Mouse (Mus musculus) neural tube, embryonic 15.5 days (tissue): ENCODE measurements around the gene Obp2a. TPM values are rescaled to one million over a fixed set of nuclear protein-coding genes. Genes with fewer than 3 reads are reported as not detected.
"Not testable (repeated sequence)": the region's sequence is repeated elsewhere in the genome, so short reads cannot be mapped to it uniquely, and the experiment has no call there.

Experiments used
- ATAC-seq: fragments of 200-750 bp; cut with Nextera tagmentation; 2 replicates; pipeline ENCODE4 v1.8.0; 2017; ENCODE audit warnings: mild to moderate bottlenecking, moderate TSS enrichment, moderate library complexity; ENCODE audit not compliant: low FRiP score
- H3K27ac ChIP-seq: fragments of 300-500 bp; sonication (generic); replicated peaks from 2 replicates; pipeline ENCODE4 v1.5.1; 2015; ENCODE audit warnings: mild to moderate bottlenecking, inconsistent platforms
- H3K27me3 ChIP-seq: fragments of 300-500 bp; sonication (generic); replicated peaks from 2 replicates; pipeline ENCODE4 v1.6.1; 2015; ENCODE audit warnings: inconsistent platforms
- H3K36me3 ChIP-seq: fragments of 300-500 bp; sonication (generic); 2 replicates; pipeline ENCODE4 v1.6.1; 2015; ENCODE audit warnings: inconsistent platforms
- H3K4me1 ChIP-seq: fragments of 300-500 bp; sonication (generic); 2 replicates; pipeline ENCODE4 v1.6.1; 2015; ENCODE audit warnings: inconsistent platforms
- H3K4me2 ChIP-seq: fragments of 300-500 bp; sonication (generic); 2 replicates; pipeline ENCODE4 v1.6.1; 2015; ENCODE audit warnings: inconsistent platforms, mild to moderate bottlenecking, moderate library complexity
- H3K4me3 ChIP-seq: fragments of 300-500 bp; sonication (generic); replicated peaks from 2 replicates; pipeline ENCODE4 v1.5.1; 2015; ENCODE audit warnings: mild to moderate bottlenecking, inconsistent platforms
- H3K9ac ChIP-seq: fragments of 300-500 bp; sonication (generic); replicated peaks from 2 replicates; pipeline ENCODE4 v1.6.1; 2015; ENCODE audit warnings: mild to moderate bottlenecking, inconsistent platforms
- H3K9me3 ChIP-seq: fragments of 300-500 bp; sonication (generic); replicated peaks from 2 replicates; pipeline ENCODE4 v1.6.1; 2016; ENCODE audit warnings: inconsistent platforms
- WGBS: fragments of 180-500 bp; shearing (Covaris S2); methylation state at CpG from one replicate; pipeline ENCODE4 v1.1.7; 2015; ENCODE audit warnings: mixed read lengths; 5-methylcytosine and 5-hydroxymethylcytosine counted together
- polyA plus RNA-seq: library from polyadenylated mRNA; unstranded; fragments of >200 nt; fragmentation: Nextera tagmentation; extraction: Ambion mirVana; gene quantifications from 2 replicates; pipeline ENCODE4 v1.2.1, GENCODE M21; 2015

Gene Obp2a
- not detected in 2 replicates for polyA plus RNA-seq

GRCm38 (mm10) chr2:25699743-25700142, at the start of gene Obp2a:
Gene Obp2a (plus strand): TSS chr2:25700043.
- not testable (repeated sequence) for H3K27ac ChIP-seq, H3K27me3 ChIP-seq, H3K9me3 ChIP-seq, H3K4me2 ChIP-seq, ATAC-seq, H3K36me3 ChIP-seq, H3K4me1 ChIP-seq, H3K9ac ChIP-seq, H3K4me3 ChIP-seq
- 90% methylated on average over 3 of the region's 3 CpGs for WGBS

- H3K4me3 ChIP-seq: no peak within 1 kb of the TSS
- H3K9me3 ChIP-seq: no peaks in the 10 kb centered on the region
- H3K27me3 ChIP-seq: no peaks in the 10 kb centered on the region
- H3K36me3 ChIP-seq: no peaks in the 10 kb centered on the region
- no peak for ATAC-seq
- H3K4me2 ChIP-seq: no peak within 1 kb of the TSS
- no peak within 1 kb of the TSS for H3K27ac ChIP-seq
- H3K9ac ChIP-seq: no peak within 1 kb of the TSS
- no peaks in the 10 kb centered on the region for H3K4me1 ChIP-seq
- WGBS: 89% methylated on average over 2 of the region's 2 CpGs
Measured at GRCm38 (mm10) chr2:25652902-25653301, 46.9 kb upstream of the Obp2a start, which contains the start of gene Lcn8. Gene Lcn8 (plus strand): TSS chr2:25653120.

- Histone ChIP-seq H3K27ac (no peak overlapping the region), H3K4me3 (no peak overlapping the region), H3K9me3 (no peaks in the 10 kb centered on the region), H3K4me1 (no peaks in the 10 kb centered on the region), H3K9ac (no peak overlapping the region), H3K36me3 (no peaks in the 10 kb centered on the region), H3K27me3 (no peaks in the 10 kb centered on the region), H3K4me2 (no peak overlapping the region)
- 65% methylated on average over 1 of the region's 1 CpGs for WGBS
- no peak for ATAC-seq
Measured at GRCm38 (mm10) chr2:25654502-25654901, 45.3 kb upstream of the Obp2a start.

GRCm38 (mm10) chr2:25656691-25657090, 43.2 kb upstream of the Obp2a start:
- H3K36me3 ChIP-seq: no peaks in the 10 kb centered on the region
- no peak overlapping the region for H3K4me2 ChIP-seq
- H3K27ac ChIP-seq: no peak overlapping the region
- H3K27me3 ChIP-seq: no peaks in the 10 kb centered on the region
- H3K9ac ChIP-seq: no peak overlapping the region
- H3K4me3 ChIP-seq: no peak overlapping the region
- 87% methylated on average over 4 of the region's 4 CpGs for WGBS
- no peaks in the 10 kb centered on the region for H3K4me1 ChIP-seq
- H3K9me3 ChIP-seq: no peaks in the 10 kb centered on the region
- no peak for ATAC-seq

GRCm38 (mm10) chr2:25657246-25657645, 42.6 kb upstream of the Obp2a start:
- H3K9ac ChIP-seq: no peak overlapping the region
- no peaks in the 10 kb centered on the region for H3K4me1 ChIP-seq
- H3K27me3 ChIP-seq: no peaks in the 10 kb centered on the region
- WGBS: 87% methylated on average over 4 of the region's 4 CpGs
- H3K4me3 ChIP-seq: no peak overlapping the region
- no peaks in the 10 kb centered on the region for H3K9me3 ChIP-seq
- no peaks in the 10 kb centered on the region for H3K36me3 ChIP-seq
- no peak overlapping the region for H3K27ac ChIP-seq
- no peak for ATAC-seq
- H3K4me2 ChIP-seq: no peak overlapping the region

- H3K9me3 ChIP-seq: no peaks in the 10 kb centered on the region
- no peak within 1 kb of the TSS for H3K27ac ChIP-seq
- H3K4me3 ChIP-seq: no peak within 1 kb of the TSS
- no peak within 1 kb of the TSS for H3K9ac ChIP-seq
- no peaks in the 10 kb centered on the region for H3K4me1 ChIP-seq
- no peak within 1 kb of the TSS for H3K4me2 ChIP-seq
- no peaks in the 10 kb centered on the region for H3K36me3 ChIP-seq
- ATAC-seq: no peak
- H3K27me3 ChIP-seq: no peaks in the 10 kb centered on the region
Measured at GRCm38 (mm10) chr2:25657652-25658051, 42.2 kb upstream of the Obp2a start, which contains the start of gene Lcn5. Gene Lcn5 (plus strand): TSS chr2:25657952.

GRCm38 (mm10) chr2:25660279-25660678, 39.6 kb upstream of the Obp2a start:
- Histone ChIP-seq H3K4me1 (no peaks in the 10 kb centered on the region), H3K36me3 (no peaks in the 10 kb centered on the region), H3K27me3 (no peaks in the 10 kb centered on the region), H3K9me3 (no peaks in the 10 kb centered on the region), H3K27ac (no peak overlapping the region), H3K9ac (no peak overlapping the region), H3K4me3 (no peak overlapping the region), H3K4me2 (no peak overlapping the region)
- WGBS: 86% methylated on average over 8 of the region's 8 CpGs
- no peak for ATAC-seq

GRCm38 (mm10) chr2:25661245-25661970, 38.4 kb upstream of the Obp2a start:
- no peak for ATAC-seq
- Histone ChIP-seq H3K4me3 (no peak overlapping the region), H3K9ac (no peak overlapping the region), H3K9me3 (no peaks in the 10 kb centered on the region), H3K27me3 (no peaks in the 10 kb centered on the region), H3K36me3 (no peaks in the 10 kb centered on the region), H3K4me2 (no peak overlapping the region), H3K4me1 (no peaks in the 10 kb centered on the region), H3K27ac (no peak overlapping the region)
- WGBS: 84% methylated on average over 6 of the region's 6 CpGs

- Histone ChIP-seq H3K9me3 (no peaks in the 10 kb centered on the region), H3K4me1 (no peaks in the 10 kb centered on the region), H3K4me3 (no peak overlapping the region), H3K9ac (no peak overlapping the region), H3K4me2 (no peak overlapping the region), H3K27ac (no peak overlapping the region), H3K27me3 (no peaks in the 10 kb centered on the region), H3K36me3 (no peaks in the 10 kb centered on the region)
- WGBS: 66% methylated on average over 1 of the region's 1 CpGs
- no peak for ATAC-seq
Measured at GRCm38 (mm10) chr2:25663511-25663910, 36.3 kb upstream of the Obp2a start.

GRCm38 (mm10) chr2:25664125-25664524, 35.7 kb upstream of the Obp2a start:
- WGBS: 90% methylated on average over 5 of the region's 5 CpGs
- no peaks in the 10 kb centered on the region for H3K27me3 ChIP-seq
- H3K4me2 ChIP-seq: no peak overlapping the region
- no peaks in the 10 kb centered on the region for H3K36me3 ChIP-seq
- H3K27ac ChIP-seq: no peak overlapping the region
- H3K9ac ChIP-seq: no peak overlapping the region
- H3K9me3 ChIP-seq: no peaks in the 10 kb centered on the region
- H3K4me3 ChIP-seq: no peak overlapping the region
- ATAC-seq: no peak
- no peaks in the 10 kb centered on the region for H3K4me1 ChIP-seq

GRCm38 (mm10) chr2:25666516-25666915, 33.3 kb upstream of the Obp2a start:
- no peaks in the 10 kb centered on the region for H3K9me3 ChIP-seq
- H3K27ac ChIP-seq: no peak overlapping the region
- no peak overlapping the region for H3K9ac ChIP-seq
- H3K27me3 ChIP-seq: no peaks in the 10 kb centered on the region
- H3K4me3 ChIP-seq: no peak overlapping the region
- no peaks in the 10 kb centered on the region for H3K36me3 ChIP-seq
- H3K4me1 ChIP-seq: no peaks in the 10 kb centered on the region
- 68% methylated on average over 1 of the region's 1 CpGs for WGBS
- no peak for ATAC-seq
- no peak overlapping the region for H3K4me2 ChIP-seq

- Histone ChIP-seq H3K36me3 (no peaks in the 10 kb centered on the region), H3K4me3 (no peak within 1 kb of the TSS), H3K27me3 (no peaks in the 10 kb centered on the region; the same call in 1 of the 2 replicates), H3K27ac (no peak within 1 kb of the TSS), H3K4me2 (no peak within 1 kb of the TSS), H3K4me1 (no peaks in the 10 kb centered on the region), H3K9me3 (no peaks in the 10 kb centered on the region), H3K9ac (no peak within 1 kb of the TSS)
- 96% methylated on average over 3 of the region's 3 CpGs for WGBS
- no peak for ATAC-seq
Measured at GRCm38 (mm10) chr2:25676486-25676885, 23.4 kb upstream of the Obp2a start, which contains the start of gene Lcn6. Gene Lcn6 (plus strand): TSS chr2:25676786.
